Mouse (Mus musculus): ENCODE measurements around the gene Cenpv. TPM values are rescaled to one million over a fixed set of nuclear protein-coding genes. Genes with fewer than 3 reads are reported as not detected.

The Cenpv gene
- total and polyA plus RNA-seq, 3 experiments = 149 to 2,878 (median 178) TPM

DNA sequence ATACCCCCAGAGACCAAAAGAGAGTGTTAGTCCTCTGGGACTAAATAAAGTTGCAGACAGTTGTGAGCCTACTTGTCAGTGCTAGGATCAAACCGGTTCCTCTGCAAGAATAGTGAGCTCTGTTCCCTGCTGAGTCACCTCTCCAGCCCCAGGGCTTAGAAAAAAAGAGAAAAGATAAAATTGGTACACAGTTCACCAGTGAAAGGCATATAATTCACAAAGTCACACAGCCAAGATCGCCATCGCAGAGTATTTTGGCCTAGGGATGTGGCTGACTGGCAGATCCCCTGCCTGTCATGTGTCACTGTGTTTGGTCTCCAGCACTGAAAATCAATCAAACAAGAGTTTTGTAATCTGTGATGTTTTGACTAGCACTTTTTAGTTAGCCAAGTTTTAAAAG is 29.2 kb upstream of the Cenpv start:
- Histone ChIP-seq H3K9ac (ENCODE audit: control insufficient read depth, low read depth, low read length, poor library complexity, severe bottlenecking) (no peak overlapping the region), H3K27me3 (ENCODE audit: control insufficient read depth in 1 of 2, insufficient read depth in 2 of 2, low read length in 2 of 2) (no peaks in the 10 kb centered on the region), H3K79me2 (ENCODE audit: control insufficient read depth, insufficient read depth, low read length, poor library complexity) (no peaks in the 10 kb centered on the region), H3K27ac (ENCODE audit: control insufficient read depth, low read depth, low read length) (no peak overlapping the region), H3K9me3 (replicated peaks; ENCODE audit: insufficient read depth, low read length) (no peaks in the 10 kb centered on the region), H3K36me3 (ENCODE audit: control insufficient read depth in 1 of 2, insufficient read depth in 2 of 2, low read length in 2 of 2) (peaks cover 0 to 11% of the 10 kb centered on the region in 2 experiments; a peak in 2 of 4 replicates), H3K4me3 (ENCODE audit: control insufficient read depth in 1 of 2, insufficient read depth in 1 of 2, low read depth in 2 of 2, low read length in 2 of 2) (no peak overlapping the region), H3K4me1 (ENCODE audit: control insufficient read depth in 1 of 2, insufficient read depth in 2 of 2, low read length in 2 of 2) (peaks cover 7 to 12% of the 10 kb centered on the region in 2 experiments)
- peak; percentile 64 for DNase-seq (ENCODE audit: low read depth, low spot score)
- TF ChIP-seq TCF12 (IDR thresholded peaks at IDR 0.05; ENCODE audit: low read depth, low read length) (no peak), ETS1 (IDR thresholded peaks at IDR 0.05; ENCODE audit: low read depth, low read length) (0 out of 2 replicates have a peak, but pooled peaks have one; percentile 29), EP300 (IDR thresholded peaks at IDR 0.05; ENCODE audit: low read depth in 1 of 2, low read length in 2 of 2) (peak; percentile 23 to 54; a peak in 2 of 4 replicates), GATA1 (IDR thresholded peaks at IDR 0.05; ENCODE audit: low read depth, low read length) (peak; percentile 35; the same call in 1 of the 2 replicates), MAZ (IDR thresholded peaks at IDR 0.05; ENCODE audit: low read depth, low read length) (no peak), ZNF384 (IDR thresholded peaks at IDR 0.05; ENCODE audit: low read depth, low read length) (peak; percentile 85)

DNA sequence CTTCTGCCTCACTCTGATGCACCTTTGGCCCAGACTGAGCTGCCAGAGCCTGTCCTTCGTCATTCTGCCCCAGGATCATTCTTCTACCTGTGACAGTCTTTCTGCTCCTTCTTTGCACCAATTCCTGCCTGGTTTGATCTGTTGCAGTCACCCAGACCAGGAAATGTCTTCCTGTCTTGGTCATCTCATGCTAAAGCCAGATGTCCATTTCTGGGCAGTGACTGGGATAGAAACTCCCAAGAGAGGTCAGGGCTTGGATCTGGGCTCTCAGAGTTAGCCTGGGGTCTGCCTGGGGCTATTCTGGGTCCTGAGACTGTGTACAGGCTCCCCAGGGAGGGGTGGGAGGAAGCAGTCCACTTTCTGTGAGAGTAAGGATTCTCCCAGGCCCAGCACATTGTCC is 27.1 kb upstream of the Cenpv start:
- H3K79me2 ChIP-seq (ENCODE audit: control insufficient read depth, insufficient read depth, low read length, poor library complexity) = no peaks in the 10 kb centered on the region
- TF ChIP-seq KAT2A (conservative IDR thresholded peaks at IDR 0.05; ENCODE audit: low read depth, low read length) (no peak), POLR2A (IDR thresholded peaks at IDR 0.05; ENCODE audit: control insufficient read depth in 1 of 2, insufficient read depth in 1 of 2, low read depth in 1 of 2, low read length in 2 of 2, poor library complexity in 1 of 2) (no peak), MYC (IDR thresholded peaks at IDR 0.05; ENCODE audit: low read depth, low read length) (no peak), EP300 (IDR thresholded peaks at IDR 0.05; ENCODE audit: low read depth in 1 of 2, low read length in 2 of 2) (no peak), TAL1 (IDR thresholded peaks at IDR 0.05; ENCODE audit: low read length) (no peak)
- DNase-seq (ENCODE audit: low read depth, low spot score) = no peak
- H3K27ac ChIP-seq (ENCODE audit: control insufficient read depth, low read depth, low read length) = no peak overlapping the region
- no peaks in the 10 kb centered on the region for H3K27me3 ChIP-seq (ENCODE audit: control insufficient read depth in 1 of 2, insufficient read depth in 2 of 2, low read length in 2 of 2)
- no peak overlapping the region for H3K9ac ChIP-seq (ENCODE audit: control insufficient read depth, low read depth, low read length, poor library complexity, severe bottlenecking)
- H3K4me3 ChIP-seq (ENCODE audit: control insufficient read depth in 1 of 2, insufficient read depth in 1 of 2, low read depth in 2 of 2, low read length in 2 of 2) = no peak overlapping the region
- H3K36me3 ChIP-seq (ENCODE audit: control insufficient read depth in 1 of 2, insufficient read depth in 2 of 2, low read length in 2 of 2) = peaks cover 0 to 11% of the 10 kb centered on the region in 2 experiments; a peak in 2 of 4 replicates
- H3K9me3 ChIP-seq (replicated peaks; ENCODE audit: insufficient read depth, low read length) = no peaks in the 10 kb centered on the region
- peaks cover 7 to 16% of the 10 kb centered on the region in 2 experiments for H3K4me1 ChIP-seq (ENCODE audit: control insufficient read depth in 1 of 2, insufficient read depth in 2 of 2, low read length in 2 of 2)

DNA sequence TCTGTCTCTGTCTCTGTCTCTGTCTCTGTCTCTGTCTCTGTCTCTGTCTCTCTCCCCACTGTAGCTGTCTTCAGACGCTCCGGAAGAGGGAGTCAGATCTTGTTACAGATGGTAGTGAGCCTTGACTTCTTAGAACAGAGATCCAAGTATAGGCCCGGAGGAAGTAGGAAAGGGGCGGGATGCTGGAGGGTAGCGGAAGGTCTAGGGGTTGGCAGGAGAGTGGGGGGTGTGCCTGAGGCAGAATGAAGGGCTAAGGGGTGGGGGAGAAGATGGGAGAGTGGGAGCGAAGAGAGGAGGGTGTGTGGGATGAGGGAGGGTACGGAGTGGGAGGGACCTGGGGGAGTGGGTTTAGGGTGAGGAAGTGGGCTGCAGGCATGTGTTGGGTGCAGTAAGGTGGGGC is 26.7 kb upstream of the Cenpv start:
- Histone ChIP-seq H3K36me3 (ENCODE audit: control insufficient read depth in 1 of 2, insufficient read depth in 2 of 2, low read length in 2 of 2) (peaks cover 0 to 11% of the 10 kb centered on the region in 2 experiments; a peak in 2 of 4 replicates), H3K27me3 (ENCODE audit: control insufficient read depth in 1 of 2, insufficient read depth in 2 of 2, low read length in 2 of 2) (no peaks in the 10 kb centered on the region)
- TF ChIP-seq POLR2AphosphoS2 (IDR thresholded peaks at IDR 0.05; ENCODE audit: low read length) (no peak), POLR2A (IDR thresholded peaks at IDR 0.05; ENCODE audit: control insufficient read depth in 1 of 2, insufficient read depth in 1 of 2, low read depth in 1 of 2, low read length in 2 of 2, poor library complexity in 1 of 2) (no peak), RAD21 (IDR thresholded peaks at IDR 0.05; ENCODE audit: low read depth, low read length) (no peak), SMC3 (IDR thresholded peaks at IDR 0.05; ENCODE audit: low read depth, low read length) (no peak)

More for the DNA sequence above, 26.7 kb upstream of the Cenpv start:
- H3K9me3 ChIP-seq (replicated peaks; ENCODE audit: insufficient read depth, low read length) = no peaks in the 10 kb centered on the region
- no peak overlapping the region for H3K4me3 ChIP-seq (ENCODE audit: control insufficient read depth in 1 of 2, insufficient read depth in 1 of 2, low read depth in 2 of 2, low read length in 2 of 2)
- peaks cover 7 to 16% of the 10 kb centered on the region in 2 experiments for H3K4me1 ChIP-seq (ENCODE audit: control insufficient read depth in 1 of 2, insufficient read depth in 2 of 2, low read length in 2 of 2)
- H3K9ac ChIP-seq (ENCODE audit: control insufficient read depth, low read depth, low read length, poor library complexity, severe bottlenecking) = no peak overlapping the region
- no peak for DNase-seq (ENCODE audit: low read depth, low spot score)
- no peaks in the 10 kb centered on the region for H3K79me2 ChIP-seq (ENCODE audit: control insufficient read depth, insufficient read depth, low read length, poor library complexity)
- H3K27ac ChIP-seq (ENCODE audit: control insufficient read depth, low read depth, low read length) = no peak overlapping the region

All from MEL (cell line).